Mouse (Mus musculus) thymus, postnatal 36 days (tissue): ENCODE data around the gene Hist1h2ao.
"Not testable (repeated sequence)": the region's sequence is repeated elsewhere in the genome, so short reads cannot be mapped to it uniquely, and the experiment has no call there.

Source experiments
- DNase-seq, 2 experiments: peaks; one replicate each; pipeline ENCODE4 v3.0.0; 2022; ENCODE audit warnings: mixed read lengths in 2 of 2

The Hist1h2ao gene

GRCm38 (mm10) chr13:21810073-21810472, at the start of gene Hist1h2ao, which contains the start of gene Hist1h2bq:
Hist1h2ao (plus strand) TSS chr13:21810465.
Hist1h2bq (minus strand) TSS chr13:21810197.
- DNase-seq: not testable (repeated sequence)

GRCm38 (mm10) chr13:21778814-21779766, 31.2 kb upstream of the Hist1h2ao start:
- peak; percentile 58 to 72 for DNase-seq

GRCm38 (mm10) chr13:21779767-21780731, 30.2 kb upstream of the Hist1h2ao start, which contains the start of gene Hist1h1b:
Hist1h1b (minus strand) TSS chr13:21780625.
- DNase-seq: peak; percentile 72 to 82

- no peak for DNase-seq
Observed at GRCm38 (mm10) chr13:21781021-21781555, 29.2 kb upstream of the Hist1h2ao start.

GRCm38 (mm10) chr13:21781639-21782038, 28.6 kb upstream of the Hist1h2ao start:
- no peak for DNase-seq

- peak; percentile 45 to 55 for DNase-seq
Observed at GRCm38 (mm10) chr13:21782361-21783254, 27.7 kb upstream of the Hist1h2ao start.

- peak; percentile 51 to 61 for DNase-seq
Observed at GRCm38 (mm10) chr13:21783255-21783617, 27.0 kb upstream of the Hist1h2ao start, which contains the start of gene Hist1h3i. Hist1h3i (minus strand) TSS chr13:21783370.

GRCm38 (mm10) chr13:21783734-21784161, 26.5 kb upstream of the Hist1h2ao start:
- peak; percentile 31 to 41 for DNase-seq

GRCm38 (mm10) chr13:21784311-21784710, 26.0 kb upstream of the Hist1h2ao start:
- DNase-seq: no peak

- no peak for DNase-seq
Observed at GRCm38 (mm10) chr13:21786189-21786898, 23.9 kb upstream of the Hist1h2ao start.

- peak; percentile 82 to 86 for DNase-seq
Observed at GRCm38 (mm10) chr13:21786899-21787629, 23.2 kb upstream of the Hist1h2ao start, which contains the start of the genes Hist1h2an and Hist1h2bp. Hist1h2an (minus strand) TSS chr13:21787218. Hist1h2bp (plus strand) TSS chr13:21787461.

- DNase-seq: no peak
Observed at GRCm38 (mm10) chr13:21787760-21788593, 22.3 kb upstream of the Hist1h2ao start.

- DNase-seq: no peak
Observed at GRCm38 (mm10) chr13:21789925-21790324, 20.3 kb upstream of the Hist1h2ao start.

- no peak for DNase-seq
Observed at GRCm38 (mm10) chr13:21790601-21791283, 19.5 kb upstream of the Hist1h2ao start.

GRCm38 (mm10) chr13:21795584-21795983, 14.7 kb upstream of the Hist1h2ao start:
- DNase-seq: no peak

- DNase-seq: not testable (repeated sequence)
Observed at GRCm38 (mm10) chr13:21797163-21797562, 13.1 kb upstream of the Hist1h2ao start.

GRCm38 (mm10) chr13:21803058-21803457, 7.2 kb upstream of the Hist1h2ao start:
- not testable (repeated sequence) for DNase-seq

- DNase-seq: not testable (repeated sequence)
Observed at GRCm38 (mm10) chr13:21811074-21811473, 809 bp downstream of the Hist1h2ao start.
